In genomic region chr1:167915578-167916275, GRCm38 (mm10) we compare ENCODE assay signal across 12 mouse cellular contexts.
DNase-seq lines count a peak whose midpoint lies in the region; ATAC-seq and TF ChIP-seq lines count a peak whose summit lies in the region.
"Had no signal": no experiment of that assay in that cellular context is flagged by ENCODE, and none has a peak within 500 bp of the region (broad histone marks: within the 10 kb centered on the region; RNA-seq: fewer than 3 reads in every experiment).

No protein-coding gene starts in this region.

- WGBS in forebrain, embryonic 12.5 days: 67% methylated on average over 6 of the region's 6 CpGs
- 59% methylated on average over 6 of the region's 6 CpGs for WGBS in forebrain, embryonic 10.5 days
- WGBS in midbrain, embryonic 13.5 days: 65% methylated on average over 6 of the region's 6 CpGs
- 66% methylated on average over 6 of the region's 6 CpGs for WGBS in midbrain, embryonic 10.5 days
- WGBS in stomach, postnatal 0 days: 50% methylated on average over 6 of the region's 6 CpGs
- WGBS in heart, embryonic 10.5 days: 61% methylated on average over 6 of the region's 6 CpGs

- no peaks in the 10 kb centered on the region for H3K27me3 ChIP-seq in forebrain, embryonic 12.5 days
- H3K27me3 ChIP-seq in forebrain, embryonic 10.5 days (ENCODE audit: poor library complexity, severe bottlenecking): no peaks in the 10 kb centered on the region
- no peaks in the 10 kb centered on the region for H3K27me3 ChIP-seq in midbrain, embryonic 13.5 days
- no peaks in the 10 kb centered on the region for H3K27me3 ChIP-seq in midbrain, embryonic 10.5 days (ENCODE audit: low read depth, poor library complexity, severe bottlenecking)
- H3K27me3 ChIP-seq in stomach, postnatal 0 days (ENCODE audit: control insufficient read depth, insufficient read depth, low read length): no peaks in the 10 kb centered on the region
- 0 out of 2 replicates have a peak, but pooled peaks cover 5% of the 10 kb centered on the region for H3K27me3 ChIP-seq in heart, embryonic 10.5 days (ENCODE audit: insufficient read depth, poor library complexity, severe bottlenecking)
- H3K27me3 ChIP-seq: intestine, embryonic 15.5 days had no signal

- no peaks in the 10 kb centered on the region for H3K36me3 ChIP-seq in forebrain, embryonic 12.5 days (replicated peaks)
- H3K36me3 ChIP-seq in forebrain, embryonic 10.5 days (replicated peaks): no peaks in the 10 kb centered on the region
- no peaks in the 10 kb centered on the region for H3K36me3 ChIP-seq in midbrain, embryonic 13.5 days
- H3K36me3 ChIP-seq in midbrain, embryonic 10.5 days: no peaks in the 10 kb centered on the region
- no peaks in the 10 kb centered on the region for H3K36me3 ChIP-seq in stomach, postnatal 0 days (ENCODE audit: control insufficient read depth, insufficient read depth, low read length)
- H3K36me3 ChIP-seq in heart, embryonic 10.5 days: no peaks in the 10 kb centered on the region
- H3K36me3 ChIP-seq: embryonic facial prominence, embryonic 10.5 days; intestine, embryonic 15.5 days had no signal

- H3K4me2 ChIP-seq in forebrain, embryonic 12.5 days: no peak overlapping the region
- no peak overlapping the region for H3K4me2 ChIP-seq in midbrain, embryonic 13.5 days (replicated peaks)
- H3K4me2 ChIP-seq in stomach, postnatal 0 days (replicated peaks; ENCODE audit: low read depth): no peak overlapping the region
- H3K4me2 ChIP-seq: intestine, embryonic 15.5 days had no signal

- peaks cover 2% of the 10 kb centered on the region; the same call in 1 of the 2 replicates for H3K4me1 ChIP-seq in forebrain, embryonic 12.5 days
- no peaks in the 10 kb centered on the region for H3K4me1 ChIP-seq in forebrain, embryonic 10.5 days
- H3K4me1 ChIP-seq in midbrain, embryonic 13.5 days (replicated peaks): peaks cover 4% of the 10 kb centered on the region; the same call in 1 of the 2 replicates
- peaks cover 4% of the 10 kb centered on the region; the same call in 1 of the 2 replicates for H3K4me1 ChIP-seq in midbrain, embryonic 10.5 days
- no peaks in the 10 kb centered on the region for H3K4me1 ChIP-seq in stomach, postnatal 0 days (replicated peaks; ENCODE audit: control insufficient read depth, insufficient read depth)
- H3K4me1 ChIP-seq in heart, embryonic 10.5 days: no peaks in the 10 kb centered on the region
- H3K4me1 ChIP-seq: intestine, embryonic 15.5 days had no signal

- no peak for TF ChIP-seq CTCF in stomach, postnatal 0 days (IDR thresholded peaks at IDR 0.05; ENCODE audit: low read depth)

- no peak for TF ChIP-seq EP300 in stomach, postnatal 0 days (optimal IDR thresholded peaks at IDR 0.05)

- 0 out of 2 replicates have a peak, but pooled peaks have one; percentile 23 for ATAC-seq in forebrain, embryonic 12.5 days (ENCODE audit: low FRiP score)
- 0 out of 2 replicates have a peak, but pooled peaks have one; percentile 37 for ATAC-seq in midbrain, embryonic 13.5 days
- ATAC-seq in stomach, postnatal 0 days (ENCODE audit: low FRiP score, low TSS enrichment): peak; percentile 24; the same call in 1 of the 2 replicates
- ATAC-seq: liver, postnatal 0 days had no signal

- H3K27ac ChIP-seq in forebrain, embryonic 12.5 days: no peak overlapping the region
- H3K27ac ChIP-seq in forebrain, embryonic 10.5 days: no peak overlapping the region
- no peak overlapping the region for H3K27ac ChIP-seq in midbrain, embryonic 13.5 days
- H3K27ac ChIP-seq in midbrain, embryonic 10.5 days (replicated peaks): no peak overlapping the region
- H3K27ac ChIP-seq in stomach, postnatal 0 days (replicated peaks): no peak overlapping the region
- H3K27ac ChIP-seq in heart, embryonic 10.5 days: no peak overlapping the region
- H3K27ac ChIP-seq: embryonic facial prominence, embryonic 10.5 days; intestine, embryonic 15.5 days; left cerebral cortex, adult 2 months had no signal

- H3K4me3 ChIP-seq in forebrain, embryonic 12.5 days (replicated peaks): no peak overlapping the region
- H3K4me3 ChIP-seq in forebrain, embryonic 10.5 days: no peak overlapping the region
- H3K4me3 ChIP-seq in midbrain, embryonic 13.5 days (replicated peaks): no peak overlapping the region
- H3K4me3 ChIP-seq in midbrain, embryonic 10.5 days: no peak overlapping the region
- no peak overlapping the region for H3K4me3 ChIP-seq in stomach, postnatal 0 days (ENCODE audit: low read depth, low read length)
- H3K4me3 ChIP-seq in heart, embryonic 10.5 days: no peak overlapping the region
- H3K4me3 ChIP-seq: embryonic facial prominence, embryonic 10.5 days; intestine, embryonic 15.5 days; left cerebral cortex, adult 2 months had no signal

- no peak for DNase-seq in forebrain, embryonic 10.5 days (ENCODE audit: extremely low spot score, low spot score)
- DNase-seq in midbrain, embryonic 10.5 days (ENCODE audit: low spot score): no peak
- DNase-seq in ZHBTc4 (ENCODE audit: low read depth, low spot score): peak; percentile 82
- no peak for DNase-seq in stomach, postnatal 0 days (ENCODE audit: low spot score)
- no peak for DNase-seq in heart, embryonic 10.5 days (ENCODE audit: low spot score)
- no peak for DNase-seq in ovary, postnatal 36 days (ENCODE audit: low spot score)

- H3K9me3 ChIP-seq in forebrain, embryonic 12.5 days: no peaks in the 10 kb centered on the region
- no peaks in the 10 kb centered on the region for H3K9me3 ChIP-seq in forebrain, embryonic 10.5 days
- no peaks in the 10 kb centered on the region for H3K9me3 ChIP-seq in midbrain, embryonic 13.5 days
- no peaks in the 10 kb centered on the region; the same call in 1 of the 2 replicates for H3K9me3 ChIP-seq in midbrain, embryonic 10.5 days (replicated peaks)
- H3K9me3 ChIP-seq in stomach, postnatal 0 days (ENCODE audit: control insufficient read depth, low read length): no peaks in the 10 kb centered on the region
- no peaks in the 10 kb centered on the region for H3K9me3 ChIP-seq in heart, embryonic 10.5 days
- H3K9me3 ChIP-seq: embryonic facial prominence, embryonic 10.5 days; intestine, embryonic 15.5 days had no signal

- H3K9ac ChIP-seq in forebrain, embryonic 12.5 days: no peak overlapping the region
- H3K9ac ChIP-seq in midbrain, embryonic 13.5 days (replicated peaks): no peak overlapping the region
- H3K9ac ChIP-seq in stomach, postnatal 0 days (ENCODE audit: low read length): no peak overlapping the region
- H3K9ac ChIP-seq: intestine, embryonic 15.5 days; liver, postnatal 0 days had no signal
